Mouse (Mus musculus) cerebellum, adult 2 months (tissue): ENCODE measurements around the gene D17Wsu92e.

ENCODE experiments used
- CTCF ChIP-seq: fragments of 200-500 bp; IDR thresholded peaks from 2 replicates; pipeline ENCODE4 v1.5.1; 2011; ENCODE audit warnings: low read depth, mild to moderate bottlenecking, control low read depth, low read length, moderate library complexity, borderline replicate concordance; ENCODE audit not compliant: insufficient read depth
- POLR2A ChIP-seq: fragments of 200-500 bp; IDR thresholded peaks from 2 replicates; pipeline ENCODE4 v1.6.1; 2011; ENCODE audit warnings: low read length, control low read depth, borderline replicate concordance; ENCODE audit not compliant: insufficient read depth

- TF ChIP-seq CTCF (no peak), POLR2A (no peak)
These were observed 45.0 kb upstream of the D17Wsu92e start for GRCm38 (mm10) chr17:27865461-27865860.
